Mouse (Mus musculus) limb, embryonic 12.5 days (tissue): ENCODE results near the gene Rnf24. TPM values are rescaled to one million over a fixed set of nuclear protein-coding genes. Genes with fewer than 3 reads are reported as not detected.
A peak's percentile ranks its signal among the peaks of the same experiment; 100 is the strongest.
"Not testable (repeated sequence)": the region's sequence is repeated elsewhere in the genome, so short reads cannot be mapped to it uniquely, and the experiment has no call there.

Experiments used
- ATAC-seq: fragments of 200-750 bp; cut with Nextera tagmentation; 2 replicates; pipeline ENCODE4 v1.8.0; 2017; ENCODE audit warnings: low read depth, moderate TSS enrichment; ENCODE audit not compliant: insufficient number of reproducible peaks, insufficient read depth, low FRiP score, low TSS enrichment
- H3K27ac ChIP-seq: fragments of 300-500 bp; sonication (generic); 2 replicates; pipeline ENCODE4 v1.5.1; 2016; ENCODE audit warnings: mild to moderate bottlenecking, moderate library complexity
- H3K27me3 ChIP-seq: fragments of 300-500 bp; sonication (generic); 2 replicates; pipeline ENCODE4 v1.6.1; 2016; ENCODE audit warnings: mild to moderate bottlenecking, moderate library complexity
- H3K36me3 ChIP-seq: fragments of 300-500 bp; sonication (generic); 2 replicates; pipeline ENCODE4 v1.6.1; 2016; ENCODE audit warnings: mild to moderate bottlenecking, moderate library complexity
- H3K4me1 ChIP-seq: fragments of 300-500 bp; sonication (generic); replicated peaks from 2 replicates; pipeline ENCODE4 v1.6.1; 2016
- H3K4me2 ChIP-seq: fragments of 300-500 bp; sonication (generic); 2 replicates; pipeline ENCODE4 v1.6.1; 2016; ENCODE audit warnings: mild to moderate bottlenecking, moderate library complexity
- H3K4me3 ChIP-seq: fragments of 300-500 bp; sonication (generic); replicated peaks from 2 replicates; pipeline ENCODE4 v1.5.1; 2016; ENCODE audit warnings: mild to moderate bottlenecking
- H3K9ac ChIP-seq: fragments of 300-500 bp; sonication (generic); replicated peaks from 2 replicates; pipeline ENCODE4 v1.6.1; 2016; ENCODE audit warnings: mild to moderate bottlenecking, moderate library complexity
- H3K9me3 ChIP-seq: fragments of 300-500 bp; sonication (generic); 2 replicates; pipeline ENCODE4 v1.6.1; 2016; ENCODE audit warnings: mild to moderate bottlenecking, moderate library complexity
- WGBS: fragments of 180-500 bp; shearing (Covaris S2); methylation state at CpG from one replicate; pipeline ENCODE4 v1.1.7; 2016; 5-methylcytosine and 5-hydroxymethylcytosine counted together
- polyA plus RNA-seq: library from polyadenylated mRNA; unstranded; fragments of >200 nt; fragmentation: Nextera tagmentation; extraction: Ambion mirVana; gene quantifications from 2 replicates; pipeline ENCODE4 v1.2.1, GENCODE M21; 2016

The Rnf24 gene
- polyA plus RNA-seq, 1 experiment from 2014 or later = 10.4 TPM

DNA sequence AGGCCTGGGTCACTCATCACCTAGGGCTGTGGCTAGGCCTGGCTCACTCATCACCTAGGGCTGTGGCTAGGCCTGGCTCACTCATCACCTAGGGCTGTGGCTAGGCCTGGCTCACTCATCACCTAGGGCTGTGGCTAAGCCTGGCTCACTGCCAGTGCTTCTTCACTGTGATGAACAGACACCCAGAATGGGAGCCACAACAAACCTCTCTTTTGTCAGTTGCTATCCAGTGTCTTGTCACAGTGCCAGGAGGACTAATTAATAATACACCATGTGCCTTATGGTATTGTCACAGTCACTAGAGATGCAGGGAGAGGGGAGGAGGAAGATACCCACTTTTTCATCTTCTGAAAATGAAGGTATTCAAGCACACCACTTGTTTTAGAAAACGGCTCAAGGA, 47.5 kb downstream of the Rnf24 start:
- peaks cover 34% of the 10 kb centered on the region for H3K36me3 ChIP-seq
- not testable (repeated sequence) for H3K27ac ChIP-seq, H3K4me2 ChIP-seq, H3K27me3 ChIP-seq, H3K4me1 ChIP-seq, H3K9ac ChIP-seq, H3K9me3 ChIP-seq, ATAC-seq, H3K4me3 ChIP-seq
- 84% methylated on average over 1 of the region's 1 CpGs for WGBS

DNA sequence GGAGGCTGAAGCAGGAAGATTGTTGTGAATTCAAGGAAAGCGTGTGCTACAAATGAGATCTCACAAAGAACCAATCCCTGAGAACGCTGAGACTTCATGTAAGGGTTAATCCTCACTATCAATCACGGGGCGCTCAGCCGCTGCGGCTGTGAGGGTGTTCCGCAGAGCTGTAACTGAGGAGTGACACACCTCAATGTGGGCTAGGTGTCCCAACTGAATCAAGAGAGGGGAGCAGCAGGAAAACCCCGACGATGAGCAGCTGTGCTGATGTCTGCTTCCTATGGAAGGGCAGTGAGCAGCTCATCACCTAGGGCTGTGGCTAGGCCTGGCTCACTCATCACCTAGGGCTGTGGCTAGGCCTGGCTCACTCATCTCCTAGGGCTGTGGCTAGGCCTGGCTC, 48.2 kb downstream of the Rnf24 start:
- WGBS = 84% methylated on average over 9 of the region's 9 CpGs
- no peak overlapping the region for H3K27ac ChIP-seq
- H3K9ac ChIP-seq = no peak overlapping the region
- H3K36me3 ChIP-seq = peaks cover 38% of the 10 kb centered on the region
- no peak for ATAC-seq
- H3K27me3 ChIP-seq = no peaks in the 10 kb centered on the region
- H3K4me1 ChIP-seq = peaks cover 2% of the 10 kb centered on the region; the same call in 1 of the 2 replicates
- no peaks in the 10 kb centered on the region for H3K9me3 ChIP-seq
- H3K4me2 ChIP-seq = no peak overlapping the region
- no peak overlapping the region for H3K4me3 ChIP-seq

DNA sequence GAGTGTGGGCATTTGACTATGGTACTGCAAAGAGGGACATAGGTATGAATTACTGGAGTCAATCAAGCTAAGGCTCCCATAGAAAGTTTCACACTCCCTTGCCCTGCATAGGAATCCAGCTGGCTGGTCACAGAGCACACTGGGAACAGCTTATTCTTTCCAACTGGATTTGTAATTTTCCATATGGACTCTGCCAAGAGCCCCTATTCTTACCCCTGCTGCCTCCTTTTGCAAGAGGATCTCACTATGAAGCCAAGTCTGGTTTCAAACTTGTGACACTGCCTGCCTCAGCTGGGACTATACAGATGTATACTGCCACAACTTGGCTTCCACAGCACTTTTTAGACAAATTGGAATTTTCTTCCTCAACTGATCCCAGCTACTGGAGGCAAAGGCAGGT, 51.1 kb downstream of the Rnf24 start:
- Histone ChIP-seq H3K4me1 (0 out of 2 replicates have a peak, but pooled peaks cover 5% of the 10 kb centered on the region), H3K9ac (no peak overlapping the region), H3K9me3 (no peaks in the 10 kb centered on the region), H3K27ac (no peak overlapping the region), H3K36me3 (peaks cover 59% of the 10 kb centered on the region), H3K27me3 (no peaks in the 10 kb centered on the region), H3K4me3 (no peak overlapping the region), H3K4me2 (no peak overlapping the region)
- ATAC-seq = no peak

DNA sequence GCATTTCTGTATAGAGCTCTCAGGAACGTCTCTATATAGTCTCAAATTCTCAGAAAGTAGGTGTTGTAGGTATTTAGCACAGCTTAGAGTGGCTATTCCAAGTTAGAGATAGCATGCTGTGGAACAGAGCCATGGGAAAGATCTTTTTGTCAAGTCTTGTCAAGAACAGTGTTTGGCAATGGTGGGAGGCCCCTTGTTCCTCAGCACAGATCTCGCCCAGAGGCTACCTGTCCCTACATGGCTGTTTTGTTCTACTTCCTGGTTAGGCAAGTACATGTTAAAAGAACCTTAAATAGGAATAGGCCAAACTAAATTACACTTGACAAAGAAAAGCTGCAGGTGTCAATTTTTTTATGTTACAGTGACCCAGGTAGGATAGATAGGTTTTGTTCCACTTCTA, 52.2 kb downstream of the Rnf24 start:
- Histone ChIP-seq H3K9ac (no peak overlapping the region), H3K36me3 (peaks cover 70% of the 10 kb centered on the region), H3K9me3 (no peaks in the 10 kb centered on the region), H3K4me2 (no peak overlapping the region), H3K27me3 (no peaks in the 10 kb centered on the region), H3K27ac (no peak overlapping the region), H3K4me3 (no peak overlapping the region), H3K4me1 (0 out of 2 replicates have a peak, but pooled peaks cover 5% of the 10 kb centered on the region)
- 77% methylated on average over 2 of the region's 2 CpGs for WGBS
- ATAC-seq = no peak

DNA sequence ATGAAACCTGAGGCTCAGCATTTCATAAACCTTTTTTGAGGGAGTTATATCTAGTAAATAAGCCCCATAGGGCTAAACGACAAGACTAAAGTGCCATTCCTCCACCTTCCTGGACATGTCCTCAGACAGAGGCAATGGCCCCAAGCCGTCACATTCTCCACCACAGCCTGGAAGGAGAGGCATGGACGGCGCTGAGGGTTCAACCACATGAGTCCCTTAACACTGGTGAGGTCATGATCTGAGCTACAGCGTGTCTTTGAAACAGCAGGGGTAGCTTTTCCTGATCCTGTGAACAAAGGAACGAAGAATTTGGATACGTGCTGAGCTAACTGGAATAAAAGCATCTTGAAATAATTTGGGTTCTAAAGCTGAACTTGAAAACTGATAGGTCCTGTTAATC, 54.0 kb downstream of the Rnf24 start:
- H3K36me3 ChIP-seq = peaks cover 79% of the 10 kb centered on the region
- 65% methylated on average over 7 of the region's 7 CpGs for WGBS
- H3K9me3 ChIP-seq, ATAC-seq, H3K4me3 ChIP-seq, H3K27me3 ChIP-seq, H3K4me1 ChIP-seq, H3K9ac ChIP-seq, H3K4me2 ChIP-seq, H3K27ac ChIP-seq: not testable (repeated sequence)

DNA sequence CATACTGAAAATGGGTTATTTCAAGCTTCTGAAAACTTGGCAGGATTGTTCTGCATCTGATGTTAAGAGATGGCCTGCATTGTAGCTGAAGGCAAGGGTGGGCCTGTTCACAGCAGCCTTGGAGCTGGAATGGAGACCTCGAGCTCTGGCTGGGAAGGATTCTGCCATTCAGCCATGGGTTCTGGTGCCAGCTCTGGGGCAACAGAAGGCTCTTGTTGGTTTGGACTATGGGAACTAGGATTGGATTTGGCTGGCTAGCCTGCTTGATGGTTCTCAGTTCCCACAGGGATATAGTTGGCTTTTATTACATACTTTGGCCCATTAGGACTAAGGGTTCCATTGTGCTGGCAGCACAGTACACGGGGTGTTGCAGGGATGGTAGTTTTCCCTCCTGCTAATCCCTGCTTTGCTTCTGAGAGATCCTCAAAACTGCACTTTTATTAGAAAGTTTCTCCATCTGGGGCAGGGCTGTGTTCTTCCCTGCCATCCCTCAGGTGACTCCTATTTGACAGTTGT, 55.9 kb downstream of the Rnf24 start:
- Histone ChIP-seq H3K27ac (no peak overlapping the region), H3K4me3 (no peak overlapping the region), H3K4me1 (0 out of 2 replicates have a peak, but pooled peaks cover 5% of the 10 kb centered on the region), H3K27me3 (no peaks in the 10 kb centered on the region), H3K9me3 (no peaks in the 10 kb centered on the region), H3K4me2 (no peak overlapping the region), H3K9ac (no peak overlapping the region), H3K36me3 (peaks cover 79% of the 10 kb centered on the region)
- no peak for ATAC-seq
- WGBS = 98% methylated on average over 2 of the region's 2 CpGs

DNA sequence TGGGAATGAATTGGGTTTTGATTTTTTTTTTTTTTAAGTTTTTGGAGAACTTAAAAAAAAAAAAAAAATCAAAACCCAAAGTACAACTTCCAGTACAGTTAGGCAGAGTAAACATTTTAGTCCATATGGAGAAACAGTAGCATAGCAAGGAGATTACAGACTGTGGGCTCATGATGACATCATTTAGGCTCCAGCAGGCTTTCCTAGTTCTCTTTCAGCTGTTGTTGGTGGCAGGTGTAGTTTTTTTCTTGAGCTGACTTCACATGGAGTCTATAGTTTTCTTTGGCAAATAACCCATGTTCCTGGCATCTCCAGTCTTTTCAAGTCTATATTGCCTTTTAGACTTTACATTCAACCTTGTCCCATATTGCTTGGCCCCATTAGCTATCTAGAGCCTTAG, 62.0 kb downstream of the Rnf24 start:
- Histone ChIP-seq H3K27ac (no peak overlapping the region), H3K4me3 (no peak overlapping the region), H3K9me3 (no peaks in the 10 kb centered on the region), H3K27me3 (no peaks in the 10 kb centered on the region), H3K36me3 (peaks cover 86% of the 10 kb centered on the region), H3K4me2 (no peak overlapping the region), H3K9ac (no peak overlapping the region), H3K4me1 (no peaks in the 10 kb centered on the region)
- ATAC-seq = no peak

DNA sequence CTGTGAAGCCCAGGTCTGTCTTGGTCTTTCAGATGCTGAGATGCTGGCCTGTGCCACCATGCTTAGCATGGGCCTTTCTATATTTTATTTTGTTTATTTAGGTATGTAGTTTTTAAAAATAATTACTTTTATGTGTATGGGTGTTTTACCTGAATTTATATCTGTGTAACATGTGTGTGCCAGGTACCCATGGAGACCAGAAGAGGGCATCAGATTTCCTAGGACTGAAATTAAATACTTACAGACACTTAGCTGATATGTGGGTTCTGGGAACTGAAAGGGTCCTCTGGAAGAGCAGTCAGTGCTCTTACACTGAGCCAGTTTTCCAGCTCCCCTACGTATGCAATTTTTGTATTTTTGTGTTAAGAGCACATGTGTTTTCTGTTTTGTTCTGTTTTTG, 66.4 kb downstream of the Rnf24 start:
- ATAC-seq = no peak
- peaks cover 76% of the 10 kb centered on the region for H3K36me3 ChIP-seq
- no peaks in the 10 kb centered on the region for H3K9me3 ChIP-seq
- H3K27ac ChIP-seq = no peak overlapping the region
- H3K4me3 ChIP-seq = no peak overlapping the region
- H3K27me3 ChIP-seq = no peaks in the 10 kb centered on the region
- WGBS = 86% methylated on average over 1 of the region's 1 CpGs
- no peak overlapping the region for H3K9ac ChIP-seq
- H3K4me1 ChIP-seq = no peaks in the 10 kb centered on the region
- H3K4me2 ChIP-seq = no peak overlapping the region

DNA sequence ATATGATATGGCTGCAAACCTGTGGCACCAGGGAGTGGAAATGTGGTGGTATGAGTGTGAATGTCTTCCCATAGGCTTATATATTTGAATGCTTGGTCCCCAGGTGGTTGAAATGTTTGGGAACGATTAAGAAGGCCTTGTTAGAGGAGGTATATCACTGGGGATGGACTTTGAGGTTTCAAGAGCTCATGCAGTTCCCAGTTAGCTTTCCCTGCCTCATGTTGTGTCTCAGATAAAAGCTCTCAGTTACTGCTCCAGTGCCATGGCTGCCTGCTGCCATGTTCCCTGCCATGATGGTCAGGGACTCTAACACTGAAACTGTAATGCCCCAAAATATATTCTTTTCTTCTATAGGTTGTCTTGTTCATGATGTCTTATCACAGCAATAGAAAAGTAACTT, 71.1 kb downstream of the Rnf24 start:
- Histone ChIP-seq H3K4me3 (no peak overlapping the region), H3K4me1 (no peaks in the 10 kb centered on the region), H3K27ac (no peak overlapping the region), H3K36me3 (peaks cover 86% of the 10 kb centered on the region), H3K4me2 (no peak overlapping the region), H3K27me3 (no peaks in the 10 kb centered on the region), H3K9me3 (no peaks in the 10 kb centered on the region), H3K9ac (no peak overlapping the region)
- ATAC-seq = no peak
- WGBS = 94% methylated on average over 1 of the region's 1 CpGs

DNA sequence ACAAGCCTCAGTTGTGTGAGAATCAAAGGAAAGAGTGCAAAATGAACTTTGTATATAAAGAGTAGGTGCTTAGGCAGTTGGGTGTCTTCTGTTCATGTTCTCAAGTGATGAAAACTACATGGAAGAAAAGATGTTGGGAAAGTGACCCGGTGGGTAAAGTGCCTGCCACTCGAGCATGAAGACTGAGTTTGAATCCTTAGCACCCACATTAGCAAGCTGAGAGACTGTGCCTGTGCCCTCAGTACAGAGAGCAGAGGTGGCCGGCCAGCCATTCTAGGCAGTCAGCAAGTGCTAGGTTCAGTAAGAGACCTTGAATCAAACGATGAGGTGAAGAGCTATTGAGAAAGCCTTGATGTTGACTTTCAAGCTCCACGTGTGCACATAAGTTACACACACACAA, 76.0 kb downstream of the Rnf24 start:
- 90% methylated on average over 5 of the region's 5 CpGs for WGBS
- H3K36me3 ChIP-seq = peaks cover 78% of the 10 kb centered on the region

DNA sequence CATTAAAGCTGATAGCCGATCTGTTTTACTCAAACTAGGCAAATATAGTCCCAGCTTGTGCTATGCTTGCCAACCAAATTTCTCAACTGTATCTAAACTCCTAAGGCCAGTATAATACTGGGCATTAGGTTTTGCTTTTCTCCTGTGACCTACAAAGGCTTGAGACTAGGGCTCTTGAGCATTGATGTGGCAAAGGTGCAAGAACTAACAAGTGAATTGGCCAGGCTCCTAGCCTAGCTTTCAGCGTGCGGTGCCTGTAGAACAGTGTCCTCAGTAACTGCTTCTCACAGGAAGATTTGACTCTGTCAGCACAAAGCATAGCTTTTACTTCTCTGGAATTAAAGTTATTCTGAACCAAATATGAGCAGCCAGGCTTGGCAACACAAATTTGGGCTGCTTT, 77.2 kb downstream of the Rnf24 start:
- no peak overlapping the region for H3K27ac ChIP-seq
- 95% methylated on average over 3 of the region's 3 CpGs for WGBS
- H3K27me3 ChIP-seq = no peaks in the 10 kb centered on the region
- H3K4me2 ChIP-seq = no peak overlapping the region
- H3K9ac ChIP-seq = no peak overlapping the region
- no peaks in the 10 kb centered on the region for H3K4me1 ChIP-seq
- no peak overlapping the region for H3K4me3 ChIP-seq
- no peak for ATAC-seq
- peaks cover 70% of the 10 kb centered on the region for H3K36me3 ChIP-seq
- no peaks in the 10 kb centered on the region for H3K9me3 ChIP-seq

More for the DNA sequence above, 76.0 kb downstream of the Rnf24 start:
- no peaks in the 10 kb centered on the region for H3K9me3 ChIP-seq
- H3K27me3 ChIP-seq = no peaks in the 10 kb centered on the region
- H3K4me1 ChIP-seq = no peaks in the 10 kb centered on the region
- H3K27ac ChIP-seq = no peak overlapping the region
- H3K9ac ChIP-seq = no peak overlapping the region
- no peak overlapping the region for H3K4me2 ChIP-seq
- no peak for ATAC-seq
- no peak overlapping the region for H3K4me3 ChIP-seq

DNA sequence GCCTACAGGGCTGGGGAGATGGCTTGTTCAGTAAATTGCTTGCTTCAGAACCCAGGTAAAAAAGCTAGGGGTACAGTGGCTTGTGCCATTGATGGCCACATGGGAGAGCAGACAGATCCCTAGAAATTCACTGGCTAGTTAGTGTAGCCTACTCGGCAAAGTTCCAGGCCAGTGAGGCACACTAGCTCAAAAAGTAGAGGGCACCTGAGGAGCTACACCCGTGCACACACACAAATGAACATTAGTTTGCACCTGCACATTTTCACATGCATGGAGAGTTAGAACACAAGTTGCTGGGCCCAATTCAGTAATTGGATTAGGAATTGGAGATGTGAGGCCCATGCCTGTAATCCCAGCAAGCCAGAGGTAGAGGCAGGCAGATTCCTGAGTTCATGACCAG, 87.6 kb downstream of the Rnf24 start:
- WGBS = 77% methylated on average over 2 of the region's 2 CpGs
- no peak overlapping the region for H3K9ac ChIP-seq
- no peaks in the 10 kb centered on the region for H3K27me3 ChIP-seq
- 0 out of 2 replicates have a peak overlapping the region, but pooled peaks have one; percentile 75 for H3K4me2 ChIP-seq
- ATAC-seq = no peak
- no peak overlapping the region for H3K4me3 ChIP-seq
- H3K36me3 ChIP-seq = peaks cover 1% of the 10 kb centered on the region; the same call in 1 of the 2 replicates
- H3K4me1 ChIP-seq = peaks cover 25% of the 10 kb centered on the region
- no peaks in the 10 kb centered on the region for H3K9me3 ChIP-seq
- no peak overlapping the region for H3K27ac ChIP-seq
